Mouse (Mus musculus): ENCODE results near the gene Ppp1r37. TPM values are rescaled to one million over a fixed set of nuclear protein-coding genes. Genes with fewer than 3 reads are reported as not detected.
"Not testable (repeated sequence)": the region's sequence is repeated elsewhere in the genome, so short reads cannot be mapped to it uniquely, and the experiment has no call there.

Ppp1r37 gene
- polyA plus RNA-seq, 1 experiment from 2014 or later = 33.2 TPM

GRCm38 (mm10) chr7:19532240-19532639 lies 30.6 kb downstream of the Ppp1r37 start:
- Histone ChIP-seq H3K9ac (replicated peaks) (no peak overlapping the region), H3K4me3 (replicated peaks) (no peak overlapping the region)
- WGBS = 88% methylated on average over 13 of the region's 14 CpGs

GRCm38 (mm10) chr7:19531077-19531476 lies 31.8 kb downstream of the Ppp1r37 start:
- no peak overlapping the region for H3K4me2 ChIP-seq
- peaks cover 10% of the 10 kb centered on the region for H3K27me3 ChIP-seq
- no peak for ATAC-seq (ENCODE audit: insufficient number of reproducible peaks, insufficient read depth, low FRiP score, low TSS enrichment, low read depth)
- no peaks in the 10 kb centered on the region for H3K9me3 ChIP-seq
- no peak overlapping the region for H3K9ac ChIP-seq (replicated peaks)
- WGBS = 67% methylated on average over 10 of the region's 10 CpGs
- H3K27ac ChIP-seq = no peak overlapping the region
- H3K36me3 ChIP-seq = peaks cover 77% of the 10 kb centered on the region
- no peak overlapping the region for H3K4me3 ChIP-seq (replicated peaks)
- H3K4me1 ChIP-seq (replicated peaks) = no peaks in the 10 kb centered on the region

More at GRCm38 (mm10) chr7:19532240-19532639, 30.6 kb downstream of the Ppp1r37 start:
- H3K36me3 ChIP-seq = peaks cover 79% of the 10 kb centered on the region
- H3K9me3 ChIP-seq = no peaks in the 10 kb centered on the region
- H3K4me2 ChIP-seq = no peak overlapping the region
- peaks cover 3% of the 10 kb centered on the region for H3K4me1 ChIP-seq (replicated peaks)
- no peak overlapping the region for H3K27ac ChIP-seq
- no peak for ATAC-seq (ENCODE audit: insufficient number of reproducible peaks, insufficient read depth, low FRiP score, low TSS enrichment, low read depth)
- H3K27me3 ChIP-seq = no peaks in the 10 kb centered on the region; the same call in 1 of the 2 replicates

GRCm38 (mm10) chr7:19525105-19525481 lies 37.8 kb downstream of the Ppp1r37 start:
- H3K4me3 ChIP-seq (replicated peaks) = no peak overlapping the region
- peaks cover 70% of the 10 kb centered on the region for H3K27me3 ChIP-seq
- no peak overlapping the region for H3K9ac ChIP-seq (replicated peaks)
- H3K9me3 ChIP-seq = no peaks in the 10 kb centered on the region
- no peak overlapping the region for H3K4me2 ChIP-seq
- H3K27ac ChIP-seq = no peak overlapping the region
- ATAC-seq (ENCODE audit: insufficient number of reproducible peaks, insufficient read depth, low FRiP score, low TSS enrichment, low read depth) = no peak
- H3K36me3 ChIP-seq = peaks cover 18% of the 10 kb centered on the region
- peaks cover 22% of the 10 kb centered on the region for H3K4me1 ChIP-seq (replicated peaks)
- WGBS = 59% methylated on average over 2 of the region's 2 CpGs

GRCm38 (mm10) chr7:19524420-19525104 lies 38.3 kb downstream of the Ppp1r37 start:
- no peak for ATAC-seq (ENCODE audit: insufficient number of reproducible peaks, insufficient read depth, low FRiP score, low TSS enrichment, low read depth)
- H3K27me3 ChIP-seq = peaks cover 75% of the 10 kb centered on the region
- peak overlapping the region; percentile 86 for H3K4me2 ChIP-seq
- peaks cover 13% of the 10 kb centered on the region for H3K36me3 ChIP-seq
- peak overlapping the region; percentile 45 for H3K4me3 ChIP-seq (replicated peaks)
- H3K9me3 ChIP-seq = no peaks in the 10 kb centered on the region
- WGBS = 15% methylated on average over 24 of the region's 24 CpGs
- H3K4me1 ChIP-seq (replicated peaks) = peaks cover 27% of the 10 kb centered on the region
- H3K27ac ChIP-seq = no peak overlapping the region
- H3K9ac ChIP-seq (replicated peaks) = peak overlapping the region; percentile 51

- Histone ChIP-seq H3K9me3 (no peaks in the 10 kb centered on the region), H3K27ac (no peak overlapping the region), H3K4me3 (replicated peaks) (peak overlapping the region; percentile 45), H3K9ac (replicated peaks) (peak overlapping the region; percentile 51), H3K27me3 (peaks cover 82% of the 10 kb centered on the region), H3K36me3 (peaks cover 6% of the 10 kb centered on the region), H3K4me2 (peak overlapping the region; percentile 86), H3K4me1 (replicated peaks) (peaks cover 27% of the 10 kb centered on the region)
- ATAC-seq (ENCODE audit: insufficient number of reproducible peaks, insufficient read depth, low FRiP score, low TSS enrichment, low read depth) = peak; percentile 35; the same call in 1 of the 2 replicates
- 1% methylated on average over 64 of the region's 64 CpGs for WGBS
Observed at GRCm38 (mm10) chr7:19523757-19524419, 39.0 kb downstream of the Ppp1r37 start.

- 12% methylated on average over 72 of the region's 72 CpGs for WGBS
- no peak overlapping the region for H3K27ac ChIP-seq
- peaks cover 27% of the 10 kb centered on the region for H3K4me1 ChIP-seq (replicated peaks)
- 0 out of 2 replicates have a peak overlapping the region, but pooled peaks have one; percentile 51 for H3K9ac ChIP-seq (replicated peaks)
- peaks cover 89% of the 10 kb centered on the region for H3K27me3 ChIP-seq
- no peak for ATAC-seq (ENCODE audit: insufficient number of reproducible peaks, insufficient read depth, low FRiP score, low TSS enrichment, low read depth)
- no peaks in the 10 kb centered on the region for H3K36me3 ChIP-seq
- peak overlapping the region; percentile 45 for H3K4me3 ChIP-seq (replicated peaks)
- peak overlapping the region; percentile 86 for H3K4me2 ChIP-seq
- H3K9me3 ChIP-seq = no peaks in the 10 kb centered on the region
Observed at GRCm38 (mm10) chr7:19523017-19523756, 39.7 kb downstream of the Ppp1r37 start.

GRCm38 (mm10) chr7:19520032-19520431 lies 42.8 kb downstream of the Ppp1r37 start:
- H3K27ac ChIP-seq = no peak overlapping the region
- H3K4me1 ChIP-seq (replicated peaks) = peaks cover 33% of the 10 kb centered on the region
- 6% methylated on average over 23 of the region's 23 CpGs for WGBS

GRCm38 (mm10) chr7:19517652-19518365 lies 45.1 kb downstream of the Ppp1r37 start, which contains the start of gene Nkpd1:
Gene Nkpd1 (plus strand): TSS chr7:19517838.
- no peaks in the 10 kb centered on the region for H3K9me3 ChIP-seq
- H3K27me3 ChIP-seq = peaks cover 74% of the 10 kb centered on the region
- H3K4me2 ChIP-seq = peak within 1 kb of the TSS; percentile 46
- H3K27ac ChIP-seq = no peak within 1 kb of the TSS
- no peak for ATAC-seq (ENCODE audit: insufficient number of reproducible peaks, insufficient read depth, low FRiP score, low TSS enrichment, low read depth)
- no peaks in the 10 kb centered on the region for H3K36me3 ChIP-seq
- peak within 1 kb of the TSS; percentile 26 for H3K4me3 ChIP-seq (replicated peaks)
- peaks cover 13% of the 10 kb centered on the region for H3K4me1 ChIP-seq (replicated peaks)
- no peak within 1 kb of the TSS; the same call in none of the 2 replicates for H3K9ac ChIP-seq (replicated peaks)
- 4% methylated on average over 29 of the region's 29 CpGs for WGBS

More at GRCm38 (mm10) chr7:19520032-19520431, 42.8 kb downstream of the Ppp1r37 start:
- H3K27me3 ChIP-seq = peaks cover 97% of the 10 kb centered on the region
- no peaks in the 10 kb centered on the region for H3K36me3 ChIP-seq
- peak overlapping the region; percentile 57 for H3K9ac ChIP-seq (replicated peaks)
- no peak for ATAC-seq (ENCODE audit: insufficient number of reproducible peaks, insufficient read depth, low FRiP score, low TSS enrichment, low read depth)
- peak overlapping the region; percentile 34 for H3K4me3 ChIP-seq (replicated peaks)
- peak overlapping the region; percentile 56 for H3K4me2 ChIP-seq
- no peaks in the 10 kb centered on the region for H3K9me3 ChIP-seq

- Histone ChIP-seq H3K9ac (replicated peaks) (no peak overlapping the region), H3K27ac (no peak overlapping the region), H3K9me3 (no peaks in the 10 kb centered on the region), H3K4me3 (replicated peaks) (no peak overlapping the region), H3K27me3 (peaks cover 20% of the 10 kb centered on the region), H3K36me3 (0 out of 2 replicates have a peak, but pooled peaks cover 3% of the 10 kb centered on the region), H3K4me2 (no peak overlapping the region), H3K4me1 (replicated peaks) (peaks cover 13% of the 10 kb centered on the region)
- WGBS = 77% methylated on average over 6 of the region's 6 CpGs
- ATAC-seq (ENCODE audit: insufficient number of reproducible peaks, insufficient read depth, low FRiP score, low TSS enrichment, low read depth) = no peak
Observed at GRCm38 (mm10) chr7:19512353-19512752, 50.5 kb downstream of the Ppp1r37 start.

- H3K4me2 ChIP-seq; H3K27ac ChIP-seq; H3K9ac ChIP-seq (replicated peaks); H3K4me3 ChIP-seq (replicated peaks); H3K36me3 ChIP-seq; ATAC-seq (ENCODE audit: insufficient number of reproducible peaks, insufficient read depth, low FRiP score, low TSS enrichment, low read depth); H3K9me3 ChIP-seq: not testable (repeated sequence)
- H3K4me1 ChIP-seq (replicated peaks) = peaks cover 13% of the 10 kb centered on the region
- peaks cover 16% of the 10 kb centered on the region for H3K27me3 ChIP-seq
- WGBS = 83% methylated on average over 7 of the region's 7 CpGs
Observed at GRCm38 (mm10) chr7:19511934-19512333, 50.9 kb downstream of the Ppp1r37 start.
